Mouse (Mus musculus): Measurements from ENCODE around the gene Hfe. TPM values are rescaled to one million over a fixed set of nuclear protein-coding genes. Genes with fewer than 3 reads are reported as not detected.
"Not testable (repeated sequence)": the region's sequence is repeated elsewhere in the genome, so short reads cannot be mapped to it uniquely, and the experiment has no call there.

Hfe gene
- polyA plus RNA-seq, 1 experiment: 9.8 TPM

- Histone ChIP-seq H3K4me3 (ENCODE audit: control insufficient read depth, insufficient read depth, low read length) (no peak overlapping the region), H3K27ac (ENCODE audit: control insufficient read depth, insufficient read depth, low read length) (no peak overlapping the region), H3K4me1 (replicated peaks; ENCODE audit: control insufficient read depth, insufficient read depth, low read length) (peaks cover 11% of the 10 kb centered on the region), H3K27me3 (ENCODE audit: control insufficient read depth, insufficient read depth, low read length) (no peaks in the 10 kb centered on the region), H3K36me3 (ENCODE audit: control insufficient read depth, insufficient read depth, low read length) (no peaks in the 10 kb centered on the region)
- no peak for DNase-seq
- TF ChIP-seq CTCF (IDR thresholded peaks at IDR 0.05; ENCODE audit: borderline replicate concordance, control insufficient read depth, extremely low read depth, insufficient read depth, low read length, poor library complexity) (no peak), POLR2A (IDR thresholded peaks at IDR 0.05; ENCODE audit: control insufficient read depth, extremely low read depth, insufficient read depth, low read length, poor library complexity) (no peak)
- 90% methylated on average over 7 of the region's 7 CpGs for WGBS
These were observed 4.8 kb downstream of the Hfe start for GRCm38 (mm10) chr13:23705751-23706356.

- H3K4me3 ChIP-seq (ENCODE audit: control insufficient read depth, insufficient read depth, low read length); H3K4me1 ChIP-seq (replicated peaks; ENCODE audit: control insufficient read depth, insufficient read depth, low read length); H3K27ac ChIP-seq (ENCODE audit: control insufficient read depth, insufficient read depth, low read length); H3K27me3 ChIP-seq (ENCODE audit: control insufficient read depth, insufficient read depth, low read length); DNase-seq; H3K36me3 ChIP-seq (ENCODE audit: control insufficient read depth, insufficient read depth, low read length): not testable (repeated sequence)
- WGBS: 94% methylated on average over 2 of the region's 2 CpGs
These were observed 7.9 kb downstream of the Hfe start for GRCm38 (mm10) chr13:23702801-23703200.

- peaks cover 4% of the 10 kb centered on the region for H3K4me1 ChIP-seq (replicated peaks; ENCODE audit: control insufficient read depth, insufficient read depth, low read length)
- no peak for DNase-seq
- no peaks in the 10 kb centered on the region for H3K27me3 ChIP-seq (ENCODE audit: control insufficient read depth, insufficient read depth, low read length)
- H3K4me3 ChIP-seq (ENCODE audit: control insufficient read depth, insufficient read depth, low read length): no peak overlapping the region
- H3K36me3 ChIP-seq (ENCODE audit: control insufficient read depth, insufficient read depth, low read length): no peaks in the 10 kb centered on the region
- 82% methylated on average over 4 of the region's 4 CpGs for WGBS
- H3K27ac ChIP-seq (ENCODE audit: control insufficient read depth, insufficient read depth, low read length): no peak overlapping the region
- TF ChIP-seq CTCF (IDR thresholded peaks at IDR 0.05; ENCODE audit: borderline replicate concordance, control insufficient read depth, extremely low read depth, insufficient read depth, low read length, poor library complexity) (no peak), POLR2A (IDR thresholded peaks at IDR 0.05; ENCODE audit: control insufficient read depth, extremely low read depth, insufficient read depth, low read length, poor library complexity) (no peak)
These were observed 8.4 kb downstream of the Hfe start for GRCm38 (mm10) chr13:23702220-23702619.

- WGBS: 5% methylated on average over 8 of the region's 8 CpGs
- peak; percentile 82 for DNase-seq
- Histone ChIP-seq H3K27me3 (ENCODE audit: control insufficient read depth, insufficient read depth, low read length) (no peaks in the 10 kb centered on the region), H3K4me3 (ENCODE audit: control insufficient read depth, insufficient read depth, low read length) (no peak overlapping the region), H3K27ac (ENCODE audit: control insufficient read depth, insufficient read depth, low read length) (peak overlapping the region; percentile 52), H3K36me3 (ENCODE audit: control insufficient read depth, insufficient read depth, low read length) (no peaks in the 10 kb centered on the region), H3K4me1 (replicated peaks; ENCODE audit: control insufficient read depth, insufficient read depth, low read length) (peaks cover 8% of the 10 kb centered on the region)
- TF ChIP-seq POLR2A (IDR thresholded peaks at IDR 0.05; ENCODE audit: control insufficient read depth, extremely low read depth, insufficient read depth, low read length, poor library complexity) (no peak), CTCF (IDR thresholded peaks at IDR 0.05; ENCODE audit: borderline replicate concordance, control insufficient read depth, extremely low read depth, insufficient read depth, low read length, poor library complexity) (peak; percentile 60; the same call in 1 of the 2 replicates)
These were observed 9.7 kb downstream of the Hfe start for GRCm38 (mm10) chr13:23700786-23701520.

GRCm38 (mm10) chr13:23699767-23700166, 10.9 kb downstream of the Hfe start:
- TF ChIP-seq POLR2A (IDR thresholded peaks at IDR 0.05; ENCODE audit: control insufficient read depth, extremely low read depth, insufficient read depth, low read length, poor library complexity): no peak
- no peak for TF ChIP-seq CTCF (IDR thresholded peaks at IDR 0.05; ENCODE audit: borderline replicate concordance, control insufficient read depth, extremely low read depth, insufficient read depth, low read length, poor library complexity)
- Histone ChIP-seq H3K27ac (ENCODE audit: control insufficient read depth, insufficient read depth, low read length) (no peak overlapping the region), H3K4me1 (replicated peaks; ENCODE audit: control insufficient read depth, insufficient read depth, low read length) (peaks cover 11% of the 10 kb centered on the region), H3K4me3 (ENCODE audit: control insufficient read depth, insufficient read depth, low read length) (no peak overlapping the region), H3K36me3 (ENCODE audit: control insufficient read depth, insufficient read depth, low read length) (no peaks in the 10 kb centered on the region), H3K27me3 (ENCODE audit: control insufficient read depth, insufficient read depth, low read length) (no peaks in the 10 kb centered on the region)
- DNase-seq: peak; percentile 1
- 87% methylated on average over 3 of the region's 3 CpGs for WGBS

GRCm38 (mm10) chr13:23698996-23699395, 11.7 kb downstream of the Hfe start:
- H3K36me3 ChIP-seq (ENCODE audit: control insufficient read depth, insufficient read depth, low read length): no peaks in the 10 kb centered on the region
- peak; percentile 2 for DNase-seq
- no peak overlapping the region for H3K4me3 ChIP-seq (ENCODE audit: control insufficient read depth, insufficient read depth, low read length)
- no peak for TF ChIP-seq CTCF (IDR thresholded peaks at IDR 0.05; ENCODE audit: borderline replicate concordance, control insufficient read depth, extremely low read depth, insufficient read depth, low read length, poor library complexity)
- TF ChIP-seq POLR2A (IDR thresholded peaks at IDR 0.05; ENCODE audit: control insufficient read depth, extremely low read depth, insufficient read depth, low read length, poor library complexity): no peak
- WGBS: 93% methylated on average over 6 of the region's 6 CpGs
- no peaks in the 10 kb centered on the region for H3K27me3 ChIP-seq (ENCODE audit: control insufficient read depth, insufficient read depth, low read length)
- H3K27ac ChIP-seq (ENCODE audit: control insufficient read depth, insufficient read depth, low read length): no peak overlapping the region
- peaks cover 11% of the 10 kb centered on the region for H3K4me1 ChIP-seq (replicated peaks; ENCODE audit: control insufficient read depth, insufficient read depth, low read length)

Measured in thymus, adult 2 months (tissue).